Mouse (Mus musculus) heart, embryonic 11.5 days (tissue): ENCODE results near the gene Ccdc93. TPM values are rescaled to one million over a fixed set of nuclear protein-coding genes. Genes with fewer than 3 reads are reported as not detected.

Experiments
- ATAC-seq: fragments of 200-750 bp; cut with Nextera tagmentation; replicated peaks from 2 replicates; pipeline ENCODE4 v1.8.0; 2017; ENCODE audit warnings: moderate library complexity; ENCODE audit not compliant: insufficient number of reproducible peaks, low FRiP score, low TSS enrichment
- H3K27ac ChIP-seq: fragments of 300-500 bp; sonication (generic); 2 replicates; pipeline ENCODE4 v1.5.1; 2014; ENCODE audit warnings: mild to moderate bottlenecking, low read depth, low read length
- H3K27me3 ChIP-seq: fragments of 300-500 bp; sonication (generic); 2 replicates; pipeline ENCODE4 v1.6.1; 2014; ENCODE audit warnings: mild to moderate bottlenecking, low read length, mixed read lengths; ENCODE audit not compliant: control insufficient read depth, insufficient read depth
- H3K36me3 ChIP-seq: fragments of 300-500 bp; sonication (generic); 2 replicates; pipeline ENCODE4 v1.6.1; 2014; ENCODE audit warnings: mild to moderate bottlenecking, low read length, moderate library complexity, mixed read lengths; ENCODE audit not compliant: control insufficient read depth, insufficient read depth
- H3K4me1 ChIP-seq: fragments of 300-500 bp; sonication (generic); 2 replicates; pipeline ENCODE4 v1.6.1; 2014; ENCODE audit warnings: low read length; ENCODE audit not compliant: control insufficient read depth, insufficient read depth
- H3K4me2 ChIP-seq: fragments of 300-500 bp; sonication (generic); 2 replicates; pipeline ENCODE4 v1.6.1; 2014; ENCODE audit warnings: mild to moderate bottlenecking, moderate library complexity
- H3K4me3 ChIP-seq: fragments of 300-500 bp; sonication (generic); 2 replicates; pipeline ENCODE4 v1.5.1; 2014; ENCODE audit warnings: low read depth, low read length
- H3K9ac ChIP-seq: fragments of 300-500 bp; sonication (generic); 2 replicates; pipeline ENCODE4 v1.6.1; 2014; ENCODE audit warnings: mild to moderate bottlenecking, low read depth, low read length, moderate library complexity
- H3K9me3 ChIP-seq: fragments of 300-500 bp; sonication (generic); replicated peaks from 2 replicates; pipeline ENCODE4 v1.6.1; 2016; ENCODE audit warnings: low read length; ENCODE audit not compliant: control insufficient read depth
- WGBS: fragments of 180-500 bp; shearing (Covaris S2); extraction: QIAGEN DNeasy Blood & Tissue Kit; methylation state at CpG from one replicate; pipeline ENCODE4 v1.1.7; 2014; ENCODE audit not compliant: insufficient replicate concordance; 5-methylcytosine and 5-hydroxymethylcytosine counted together
- polyA plus RNA-seq: library from polyadenylated mRNA; unstranded; fragments of >200 nt; fragmentation: Nextera tagmentation; extraction: Ambion mirVana; gene quantifications from 2 replicates; pipeline ENCODE4 v1.2.1, GENCODE M21; 2014

Gene Ccdc93
- polyA plus RNA-seq, 1 experiment from 2014 or later, result 7.9 TPM

GRCm38 (mm10) chr1:121453053-121453452 is 22.2 kb downstream of the Ccdc93 start:
- no peak for ATAC-seq
- Histone ChIP-seq H3K9ac (no peak overlapping the region), H3K36me3 (0 out of 2 replicates have a peak, but pooled peaks cover 2% of the 10 kb centered on the region), H3K4me2 (no peak overlapping the region), H3K27me3 (no peaks in the 10 kb centered on the region), H3K4me1 (no peaks in the 10 kb centered on the region), H3K27ac (no peak overlapping the region), H3K4me3 (no peak overlapping the region), H3K9me3 (no peaks in the 10 kb centered on the region)
- 76% methylated on average over 4 of the region's 4 CpGs for WGBS

GRCm38 (mm10) chr1:121454951-121455350 is 24.1 kb downstream of the Ccdc93 start:
- 89% methylated on average over 6 of the region's 6 CpGs for WGBS
- ATAC-seq, result no peak
- H3K36me3 ChIP-seq, result no peaks in the 10 kb centered on the region
- no peaks in the 10 kb centered on the region for H3K9me3 ChIP-seq
- H3K9ac ChIP-seq, result no peak overlapping the region
- no peak overlapping the region for H3K4me2 ChIP-seq
- no peaks in the 10 kb centered on the region for H3K4me1 ChIP-seq
- H3K4me3 ChIP-seq, result no peak overlapping the region
- H3K27me3 ChIP-seq, result no peaks in the 10 kb centered on the region
- no peak overlapping the region for H3K27ac ChIP-seq

- ATAC-seq, result no peak
- Histone ChIP-seq H3K4me3 (no peak overlapping the region), H3K36me3 (no peaks in the 10 kb centered on the region; the same call in 1 of the 2 replicates), H3K27ac (no peak overlapping the region), H3K9ac (no peak overlapping the region), H3K9me3 (no peaks in the 10 kb centered on the region), H3K27me3 (no peaks in the 10 kb centered on the region), H3K4me2 (no peak overlapping the region), H3K4me1 (no peaks in the 10 kb centered on the region)
- 65% methylated on average over 6 of the region's 6 CpGs for WGBS
Measured at GRCm38 (mm10) chr1:121460077-121460476, 29.2 kb downstream of the Ccdc93 start.

GRCm38 (mm10) chr1:121461895-121462294 is 31.0 kb downstream of the Ccdc93 start:
- no peak overlapping the region for H3K4me2 ChIP-seq
- no peak for ATAC-seq
- WGBS, result 82% methylated on average over 7 of the region's 7 CpGs
- no peak overlapping the region for H3K4me3 ChIP-seq
- no peaks in the 10 kb centered on the region for H3K9me3 ChIP-seq
- no peak overlapping the region for H3K27ac ChIP-seq
- H3K9ac ChIP-seq, result no peak overlapping the region
- H3K27me3 ChIP-seq, result no peaks in the 10 kb centered on the region
- H3K4me1 ChIP-seq, result no peaks in the 10 kb centered on the region
- no peaks in the 10 kb centered on the region; the same call in 1 of the 2 replicates for H3K36me3 ChIP-seq

GRCm38 (mm10) chr1:121462643-121463042 is 31.8 kb downstream of the Ccdc93 start:
- H3K27ac ChIP-seq, result no peak overlapping the region
- ATAC-seq, result no peak
- no peak overlapping the region for H3K4me2 ChIP-seq
- WGBS, result 76% methylated on average over 1 of the region's 1 CpGs
- no peak overlapping the region for H3K4me3 ChIP-seq
- no peak overlapping the region for H3K9ac ChIP-seq
- no peaks in the 10 kb centered on the region for H3K4me1 ChIP-seq
- no peaks in the 10 kb centered on the region for H3K27me3 ChIP-seq
- no peaks in the 10 kb centered on the region for H3K9me3 ChIP-seq
- no peaks in the 10 kb centered on the region; the same call in 1 of the 2 replicates for H3K36me3 ChIP-seq

- no peak overlapping the region for H3K27ac ChIP-seq
- no peaks in the 10 kb centered on the region for H3K9me3 ChIP-seq
- 74% methylated on average over 7 of the region's 7 CpGs for WGBS
- no peak for ATAC-seq
- H3K4me3 ChIP-seq, result no peak overlapping the region
- H3K27me3 ChIP-seq, result no peaks in the 10 kb centered on the region
- H3K36me3 ChIP-seq, result no peaks in the 10 kb centered on the region; the same call in 1 of the 2 replicates
- no peaks in the 10 kb centered on the region for H3K4me1 ChIP-seq
- no peak overlapping the region for H3K9ac ChIP-seq
- no peak overlapping the region for H3K4me2 ChIP-seq
Measured at GRCm38 (mm10) chr1:121463806-121464205, 33.0 kb downstream of the Ccdc93 start.

GRCm38 (mm10) chr1:121466276-121466675 is 35.4 kb downstream of the Ccdc93 start:
- no peaks in the 10 kb centered on the region for H3K4me1 ChIP-seq
- H3K9me3 ChIP-seq, result no peaks in the 10 kb centered on the region
- H3K27me3 ChIP-seq, result no peaks in the 10 kb centered on the region
- H3K36me3 ChIP-seq, result no peaks in the 10 kb centered on the region; the same call in 1 of the 2 replicates
- no peak for ATAC-seq
- H3K9ac ChIP-seq, result no peak overlapping the region
- H3K4me2 ChIP-seq, result no peak overlapping the region
- 82% methylated on average over 3 of the region's 3 CpGs for WGBS
- H3K27ac ChIP-seq, result no peak overlapping the region
- no peak overlapping the region for H3K4me3 ChIP-seq

GRCm38 (mm10) chr1:121468271-121468670 is 37.4 kb downstream of the Ccdc93 start:
- Histone ChIP-seq H3K4me1 (no peaks in the 10 kb centered on the region), H3K4me3 (no peak overlapping the region), H3K4me2 (no peak overlapping the region), H3K9me3 (no peaks in the 10 kb centered on the region), H3K27ac (no peak overlapping the region), H3K27me3 (no peaks in the 10 kb centered on the region), H3K9ac (no peak overlapping the region), H3K36me3 (no peaks in the 10 kb centered on the region)
- ATAC-seq, result no peak
- 75% methylated on average over 2 of the region's 2 CpGs for WGBS

- 80% methylated on average over 5 of the region's 5 CpGs for WGBS
- Histone ChIP-seq H3K36me3 (no peaks in the 10 kb centered on the region), H3K27me3 (no peaks in the 10 kb centered on the region), H3K4me3 (no peak overlapping the region), H3K9me3 (no peaks in the 10 kb centered on the region), H3K27ac (no peak overlapping the region), H3K9ac (no peak overlapping the region), H3K4me1 (no peaks in the 10 kb centered on the region), H3K4me2 (no peak overlapping the region)
- ATAC-seq, result no peak
Measured at GRCm38 (mm10) chr1:121471503-121471902, 40.7 kb downstream of the Ccdc93 start.
